Mouse (Mus musculus) monocyte, adult 59 days (primary cell): ENCODE results near the gene Adora2b. TPM values are rescaled to one million over a fixed set of nuclear protein-coding genes. Genes with fewer than 3 reads are reported as not detected.

Source experiments
- total RNA-seq, 2 experiments: library from RNA; stranded (reverse); gene quantifications; one replicate each; pipeline ENCODE4 v1.2.4; 2023

The Adora2b gene
- total RNA-seq, result 10 to 100 TPM; 17.4 to 18.6 TPM

GRCm38 (mm10) chr11:62248401-62249244 is at the start of gene Adora2b:
Gene Adora2b (plus strand): TSS chr11:62248984.

GRCm38 (mm10) chr11:62280675-62281600 is 32.2 kb downstream of the Adora2b start, which contains the start of the genes Zswim7 and Ttc19:
Gene Zswim7 (minus strand): TSS chr11:62281375.
Gene Ttc19 (plus strand): TSS chr11:62281473.

Other genes starting within 250 kb of the Adora2b start
- 1 to 10 TPM; 7.2 to 9.3 TPM for gene Zswim7, start 32.4 kb downstream of the Adora2b start, total RNA-seq
- gene Ttc19, start 32.5 kb downstream of the Adora2b start, total RNA-seq, result 10 to 100 TPM; 18.5 to 21.6 TPM
- gene Pigl, start 209.5 kb downstream of the Adora2b start, total RNA-seq, result 1 to 10 TPM; 7.7 to 8.0 TPM
- 100 to 1,000 TPM; 334 to 355 TPM for gene Ncor1, start 209.6 kb downstream of the Adora2b start, total RNA-seq